Mouse (Mus musculus): Measurements from ENCODE around the gene Olfr704. TPM values are rescaled to one million over a fixed set of nuclear protein-coding genes. Genes with fewer than 3 reads are reported as not detected.
"Not testable (repeated sequence)": the region's sequence is repeated elsewhere in the genome, so short reads cannot be mapped to it uniquely, and the experiment has no call there.

Olfr704 gene
- not detected in 2 replicates for polyA plus RNA-seq (2016; fragmentation: Nextera tagmentation; extraction: Ambion mirVana)

DNA sequence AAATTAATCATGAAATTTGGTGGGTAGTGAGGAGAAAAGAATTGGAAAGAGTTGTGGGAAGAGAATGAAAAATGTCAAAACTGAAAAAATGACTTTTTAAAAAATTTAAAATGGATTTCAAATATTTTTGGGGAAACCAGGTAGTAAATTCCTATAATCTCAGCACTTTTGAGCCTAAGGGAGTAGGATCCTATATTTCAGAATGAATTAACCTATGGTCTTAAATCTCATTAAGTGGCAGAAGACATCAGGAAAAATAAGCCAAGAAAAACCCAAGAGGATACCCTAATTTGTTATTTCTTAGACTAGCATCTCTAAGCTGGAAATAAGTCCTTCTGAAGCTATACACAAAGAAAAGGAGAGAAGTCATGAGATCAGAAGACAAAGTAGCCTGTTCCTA, at the start of gene Olfr704:
Gene Olfr704, plus strand, starts transcription at position 301 of the 400 bp plus-strand sequence.
- no peak for ATAC-seq (ENCODE audit: low FRiP score)
- Histone ChIP-seq H3K27ac (no peak within 1 kb of the TSS), H3K4me3 (replicated peaks) (no peak within 1 kb of the TSS), H3K27me3 (no peaks in the 10 kb centered on the region), H3K4me2 (no peak within 1 kb of the TSS), H3K9ac (no peak within 1 kb of the TSS), H3K36me3 (replicated peaks) (no peaks in the 10 kb centered on the region), H3K9me3 (no peaks in the 10 kb centered on the region), H3K4me1 (no peaks in the 10 kb centered on the region)

DNA sequence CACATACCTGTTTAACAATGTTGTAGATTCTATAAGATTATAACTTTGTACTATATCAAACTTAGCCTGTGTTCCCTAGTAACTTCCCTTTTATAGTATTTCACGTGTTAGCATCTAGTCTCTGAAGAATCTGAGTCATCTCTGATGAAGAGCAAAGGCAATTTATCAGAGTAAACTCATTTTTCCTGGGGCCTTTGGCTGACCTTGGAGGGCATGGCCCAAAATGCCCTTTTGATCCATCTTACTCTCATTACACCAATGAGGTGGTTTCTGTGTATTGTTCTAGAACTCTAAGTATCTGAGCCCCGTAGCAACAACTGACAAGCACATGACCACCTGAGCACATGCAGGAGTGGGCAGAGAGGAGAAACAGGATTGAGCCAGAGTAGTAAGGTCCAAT, 49.2 kb upstream of the Olfr704 start, which contains the start of gene Olfr701:
Gene Olfr701, plus strand, starts transcription at position 301 of the 400 bp plus-strand sequence.
- H3K27me3 ChIP-seq, result no peaks in the 10 kb centered on the region
- WGBS, result 83% methylated on average over 2 of the region's 2 CpGs
- H3K4me2 ChIP-seq, result no peak within 1 kb of the TSS
- no peaks in the 10 kb centered on the region for H3K9me3 ChIP-seq
- H3K27ac ChIP-seq, result no peak within 1 kb of the TSS
- no peak within 1 kb of the TSS for H3K4me3 ChIP-seq (replicated peaks)
- no peaks in the 10 kb centered on the region for H3K4me1 ChIP-seq
- no peaks in the 10 kb centered on the region for H3K36me3 ChIP-seq (replicated peaks)
- no peak within 1 kb of the TSS for H3K9ac ChIP-seq
- ATAC-seq (ENCODE audit: low FRiP score), result no peak

DNA sequence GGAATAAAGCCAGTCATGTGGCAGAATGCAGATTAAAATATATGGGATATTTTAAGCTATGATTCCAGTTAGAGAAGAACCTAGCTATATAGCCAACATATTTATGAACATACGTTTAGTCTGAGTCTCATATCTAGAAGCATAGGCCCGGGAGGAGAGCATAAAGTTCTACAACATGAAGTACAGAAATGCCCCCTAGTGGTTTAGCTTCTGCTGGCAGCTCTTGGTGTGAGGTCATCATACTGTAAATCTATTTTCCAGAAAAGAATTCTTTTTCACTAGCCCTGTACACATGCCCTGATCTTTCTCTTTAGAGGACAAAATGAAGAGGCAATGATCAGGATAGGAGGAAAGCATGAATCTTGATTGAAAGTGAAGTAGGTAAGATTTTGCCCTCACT, 47.2 kb upstream of the Olfr704 start:
- H3K27ac ChIP-seq, result no peak overlapping the region
- no peak overlapping the region for H3K4me3 ChIP-seq (replicated peaks)
- no peaks in the 10 kb centered on the region for H3K4me1 ChIP-seq
- no peaks in the 10 kb centered on the region for H3K36me3 ChIP-seq (replicated peaks)
- 69% methylated on average over 2 of the region's 2 CpGs for WGBS
- H3K27me3 ChIP-seq, result no peaks in the 10 kb centered on the region
- no peak for ATAC-seq (ENCODE audit: low FRiP score)
- H3K9ac ChIP-seq, result no peak overlapping the region
- no peak overlapping the region for H3K4me2 ChIP-seq
- H3K9me3 ChIP-seq, result no peaks in the 10 kb centered on the region

DNA sequence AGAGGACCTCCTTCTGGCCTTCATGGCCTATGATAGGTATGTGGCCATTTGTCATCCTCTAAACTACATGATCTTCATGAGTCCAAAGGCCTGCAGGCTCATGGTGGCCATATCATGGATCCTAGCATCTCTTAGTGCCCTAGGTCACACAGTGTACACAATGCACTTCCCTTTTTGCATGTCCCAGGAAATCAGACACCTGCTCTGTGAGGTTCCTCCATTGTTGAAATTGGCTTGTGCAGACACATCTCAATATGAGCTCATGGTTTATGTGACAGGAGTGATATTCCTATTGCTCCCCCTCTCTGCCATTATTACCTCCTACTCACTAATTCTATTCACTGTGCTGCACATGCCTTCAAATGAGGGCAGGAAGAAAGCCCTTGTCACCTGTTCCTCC, 44.6 kb upstream of the Olfr704 start:
- Histone ChIP-seq H3K27ac (no peak overlapping the region), H3K4me1 (no peaks in the 10 kb centered on the region), H3K4me3 (replicated peaks) (no peak overlapping the region), H3K4me2 (no peak overlapping the region), H3K36me3 (replicated peaks) (no peaks in the 10 kb centered on the region), H3K27me3 (no peaks in the 10 kb centered on the region), H3K9me3 (no peaks in the 10 kb centered on the region), H3K9ac (no peak overlapping the region)
- no peak for ATAC-seq (ENCODE audit: low FRiP score)

DNA sequence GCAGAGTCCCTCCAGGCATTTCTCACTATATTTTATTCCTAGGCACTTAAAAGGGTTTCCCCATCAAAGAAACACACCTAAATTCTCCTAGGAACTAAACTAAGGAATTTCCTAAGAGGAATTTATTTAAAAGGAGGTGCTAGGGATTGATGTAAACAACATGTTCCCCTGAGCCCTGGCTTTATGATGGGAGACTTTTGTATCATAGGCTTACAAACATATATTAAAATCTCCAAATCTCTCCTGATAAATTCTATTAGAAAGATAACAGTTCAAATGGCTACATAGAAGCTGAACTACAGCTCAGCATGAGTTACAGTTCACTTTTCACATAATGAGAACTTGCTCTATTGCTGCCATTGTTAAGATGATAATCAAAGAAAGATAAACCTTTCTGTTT, 29.2 kb upstream of the Olfr704 start, which contains the start of gene Olfr702:
Gene Olfr702, minus strand, starts transcription at position 101 of the 400 bp plus-strand sequence.
- Histone ChIP-seq H3K36me3 (replicated peaks) (no peaks in the 10 kb centered on the region), H3K4me3 (replicated peaks) (no peak within 1 kb of the TSS), H3K9me3 (no peaks in the 10 kb centered on the region), H3K9ac (no peak within 1 kb of the TSS), H3K27me3 (no peaks in the 10 kb centered on the region), H3K27ac (no peak within 1 kb of the TSS), H3K4me1 (no peaks in the 10 kb centered on the region), H3K4me2 (no peak within 1 kb of the TSS)
- no peak for ATAC-seq (ENCODE audit: low FRiP score)

DNA sequence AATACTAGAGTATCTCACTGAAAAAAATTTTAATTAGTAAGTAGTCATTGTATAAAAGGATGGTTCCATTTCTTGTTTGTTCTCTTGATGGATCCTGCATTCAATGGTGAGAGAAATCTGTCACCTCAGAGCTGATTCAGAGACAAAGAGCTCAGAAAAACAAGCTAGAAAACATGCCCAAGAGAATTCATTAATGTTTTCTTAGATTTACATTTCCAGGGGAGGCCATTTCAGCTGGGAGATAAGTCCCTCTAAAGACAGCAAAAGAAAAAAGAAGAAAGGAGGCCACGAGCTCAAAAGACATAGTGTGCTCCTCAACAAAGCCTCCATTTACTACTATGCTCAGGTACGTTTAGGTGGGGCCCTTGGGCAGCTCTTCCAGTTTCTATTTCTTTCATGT, 19.9 kb upstream of the Olfr704 start, which contains the start of gene Olfr703:
Gene Olfr703, plus strand, starts transcription at position 301 of the 400 bp plus-strand sequence.
- Histone ChIP-seq H3K27ac (no peak within 1 kb of the TSS), H3K27me3 (no peaks in the 10 kb centered on the region), H3K4me2 (no peak within 1 kb of the TSS), H3K9ac (no peak within 1 kb of the TSS), H3K9me3 (no peaks in the 10 kb centered on the region), H3K36me3 (replicated peaks) (no peaks in the 10 kb centered on the region), H3K4me1 (no peaks in the 10 kb centered on the region), H3K4me3 (replicated peaks) (no peak within 1 kb of the TSS)
- no peak for ATAC-seq (ENCODE audit: low FRiP score)
- WGBS, result 68% methylated on average over 2 of the region's 2 CpGs

DNA sequence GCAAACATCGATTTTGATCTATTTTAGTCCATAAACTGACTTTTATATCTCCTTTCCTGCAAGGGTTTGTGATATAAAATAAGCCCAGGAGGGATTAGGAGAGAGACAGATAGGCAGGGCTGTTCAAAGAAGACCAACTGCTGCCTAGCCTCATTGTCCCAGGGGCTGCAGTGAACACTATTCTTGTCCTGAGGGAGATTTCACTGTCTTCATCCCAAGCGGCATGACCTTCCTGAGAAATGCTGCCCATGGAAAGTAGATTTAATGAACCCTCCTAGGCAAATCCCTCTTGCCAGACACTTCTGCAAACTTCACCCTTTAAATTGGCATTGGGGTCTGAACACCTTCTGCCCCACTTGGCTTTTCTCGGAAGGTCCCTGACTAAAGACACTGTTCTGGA, 13.8 kb downstream of the Olfr704 start, which contains the start of gene Olfr705:
Gene Olfr705, minus strand, starts transcription at position 101 of the 400 bp plus-strand sequence.
- Histone ChIP-seq H3K27me3 (no peaks in the 10 kb centered on the region), H3K9me3 (no peaks in the 10 kb centered on the region), H3K36me3 (replicated peaks) (no peaks in the 10 kb centered on the region), H3K9ac (no peak within 1 kb of the TSS), H3K4me1 (no peaks in the 10 kb centered on the region), H3K27ac (no peak within 1 kb of the TSS), H3K4me3 (replicated peaks) (no peak within 1 kb of the TSS), H3K4me2 (no peak within 1 kb of the TSS)
- 76% methylated on average over 3 of the region's 3 CpGs for WGBS
- ATAC-seq (ENCODE audit: low FRiP score), result no peak

DNA sequence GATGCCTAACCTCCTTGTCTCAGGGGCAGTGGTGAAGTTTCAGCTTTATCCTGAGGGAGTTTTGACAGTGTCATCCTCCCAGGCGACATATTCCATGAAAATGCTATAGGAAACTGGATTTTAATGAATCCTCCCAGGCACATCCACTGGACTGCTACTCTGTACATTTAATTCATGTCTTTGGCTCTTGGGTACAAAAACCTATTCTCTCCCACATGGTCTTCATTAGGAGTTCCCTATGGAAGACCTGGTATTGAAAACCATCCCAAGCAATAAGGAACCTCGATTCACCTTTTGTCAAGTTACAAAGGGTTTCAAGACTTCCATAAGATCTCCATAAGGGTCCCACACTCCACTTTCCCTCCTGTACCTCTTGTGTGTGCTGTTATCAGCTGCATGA, 25.1 kb downstream of the Olfr704 start, which contains the start of gene Olfr706:
Gene Olfr706, minus strand, starts transcription at position 101 of the 400 bp plus-strand sequence.
- Histone ChIP-seq H3K9me3 (no peaks in the 10 kb centered on the region), H3K27me3 (no peaks in the 10 kb centered on the region), H3K27ac (no peak within 1 kb of the TSS), H3K4me1 (no peaks in the 10 kb centered on the region), H3K36me3 (replicated peaks) (no peaks in the 10 kb centered on the region), H3K9ac (no peak within 1 kb of the TSS), H3K4me2 (no peak within 1 kb of the TSS), H3K4me3 (replicated peaks) (no peak within 1 kb of the TSS)
- whole genome bisulfite sequencing, result 86% methylated on average over 2 of the region's 2 CpGs
- no peak for ATAC-seq (ENCODE audit: low FRiP score)

DNA sequence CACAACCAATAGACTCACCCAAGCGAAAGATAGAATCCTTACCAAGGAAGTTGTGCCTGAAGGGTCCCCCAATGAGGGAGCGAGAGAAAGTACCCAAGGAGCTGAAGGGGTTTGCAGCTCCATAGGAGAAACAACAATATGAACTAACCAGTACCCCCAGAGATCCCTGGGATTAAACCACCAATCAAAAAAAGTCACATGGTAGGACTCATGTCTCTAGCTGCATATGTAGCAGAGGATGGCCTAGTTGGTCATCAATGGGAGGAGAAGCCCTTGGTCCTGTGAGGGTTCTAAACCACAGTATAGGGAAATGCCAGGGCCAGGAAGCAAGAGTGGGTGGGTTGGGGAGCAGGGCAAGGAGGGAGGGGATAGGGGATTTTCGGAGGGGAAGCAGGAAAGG, 38.2 kb downstream of the Olfr704 start, which contains the start of gene Olfr707:
Gene Olfr707, minus strand, starts transcription at position 101 of the 400 bp plus-strand sequence.
- WGBS, result 88% methylated on average over 3 of the region's 3 CpGs
- H3K9ac ChIP-seq; ATAC-seq (ENCODE audit: low FRiP score); H3K27ac ChIP-seq; H3K4me2 ChIP-seq; H3K4me1 ChIP-seq; H3K4me3 ChIP-seq (replicated peaks); H3K27me3 ChIP-seq; H3K9me3 ChIP-seq; H3K36me3 ChIP-seq (replicated peaks): not testable (repeated sequence)

DNA sequence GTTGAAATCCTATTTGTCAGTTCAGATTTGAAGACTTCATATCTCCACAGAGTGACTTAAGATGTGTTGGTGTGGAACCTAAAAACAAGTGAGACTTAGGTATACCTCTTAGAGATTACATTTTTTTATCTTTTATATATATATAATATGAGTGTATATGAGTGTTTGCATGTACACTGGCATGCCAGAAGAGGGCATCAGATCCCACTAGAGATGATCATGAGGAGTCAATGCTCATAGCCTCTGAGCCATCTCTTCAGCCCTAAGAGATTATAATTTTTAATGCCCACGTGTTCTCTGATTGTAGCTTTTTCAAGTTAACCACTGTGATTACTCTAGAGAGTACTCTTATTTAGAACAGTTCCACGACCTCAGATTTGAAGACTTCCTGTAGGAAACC, 44.7 kb downstream of the Olfr704 start, which contains the start of gene Olfr1532-ps1:
Gene Olfr1532-ps1, plus strand, starts transcription at position 326 of the 400 bp plus-strand sequence.
- Histone ChIP-seq H3K27ac (no peak within 1 kb of the TSS), H3K9ac (no peak within 1 kb of the TSS), H3K27me3 (no peaks in the 10 kb centered on the region), H3K36me3 (replicated peaks) (no peaks in the 10 kb centered on the region), H3K4me1 (no peaks in the 10 kb centered on the region), H3K4me2 (no peak within 1 kb of the TSS), H3K4me3 (replicated peaks) (no peak within 1 kb of the TSS), H3K9me3 (no peaks in the 10 kb centered on the region)
- 69% methylated on average over 2 of the region's 2 CpGs for WGBS
- no peak for ATAC-seq (ENCODE audit: low FRiP score)

Other genes with a start within 250 kb of the Olfr704 start
- gene Olfr693, start 182.6 kb upstream of the Olfr704 start, polyA plus RNA-seq (2016; fragmentation: Nextera tagmentation; extraction: Ambion mirVana), result not detected in 2 replicates
- not detected in 2 replicates for gene Olfr694, start 171.4 kb upstream of the Olfr704 start, polyA plus RNA-seq (2016; fragmentation: Nextera tagmentation; extraction: Ambion mirVana)
- not detected in 2 replicates for gene Olfr695, start 146.8 kb upstream of the Olfr704 start, polyA plus RNA-seq (2016; fragmentation: Nextera tagmentation; extraction: Ambion mirVana)
- not detected in 2 replicates for gene Olfr697, start 120.7 kb upstream of the Olfr704 start, polyA plus RNA-seq (2016; fragmentation: Nextera tagmentation; extraction: Ambion mirVana)
- not detected in 2 replicates for gene Olfr698, start 107.8 kb upstream of the Olfr704 start, polyA plus RNA-seq (2016; fragmentation: Nextera tagmentation; extraction: Ambion mirVana)
- not detected in 2 replicates for gene Olfr699, start 70.0 kb upstream of the Olfr704 start, polyA plus RNA-seq (2016; fragmentation: Nextera tagmentation; extraction: Ambion mirVana)
- gene Olfr700, start 54.4 kb upstream of the Olfr704 start, polyA plus RNA-seq (2016; fragmentation: Nextera tagmentation; extraction: Ambion mirVana), result not detected in 2 replicates
- not detected in 2 replicates for gene Olfr701, start 49.1 kb upstream of the Olfr704 start, polyA plus RNA-seq (2016; fragmentation: Nextera tagmentation; extraction: Ambion mirVana)
- gene Olfr702, start 29.3 kb upstream of the Olfr704 start, polyA plus RNA-seq (2016; fragmentation: Nextera tagmentation; extraction: Ambion mirVana), result not detected in 2 replicates
- not detected in 2 replicates for gene Olfr703, start 19.8 kb upstream of the Olfr704 start, polyA plus RNA-seq (2016; fragmentation: Nextera tagmentation; extraction: Ambion mirVana)
- gene Olfr705, start 13.7 kb downstream of the Olfr704 start, polyA plus RNA-seq (2016; fragmentation: Nextera tagmentation; extraction: Ambion mirVana), result not detected in 2 replicates
- not detected in 2 replicates for gene Olfr706, start 25.0 kb downstream of the Olfr704 start, polyA plus RNA-seq (2016; fragmentation: Nextera tagmentation; extraction: Ambion mirVana)
- not detected in 2 replicates for gene Olfr707, start 38.1 kb downstream of the Olfr704 start, polyA plus RNA-seq (2016; fragmentation: Nextera tagmentation; extraction: Ambion mirVana)
- gene Olfr1532-ps1, start 44.8 kb downstream of the Olfr704 start, polyA plus RNA-seq (2016; fragmentation: Nextera tagmentation; extraction: Ambion mirVana), result not detected in 2 replicates
- not detected in 2 replicates for gene Olfr709-ps1, start 69.0 kb downstream of the Olfr704 start, polyA plus RNA-seq (2016; fragmentation: Nextera tagmentation; extraction: Ambion mirVana)
- not detected in 2 replicates for gene Olfr710, start 85.1 kb downstream of the Olfr704 start, polyA plus RNA-seq (2016; fragmentation: Nextera tagmentation; extraction: Ambion mirVana)
- not detected in 2 replicates for gene Olfr6, start 100.8 kb downstream of the Olfr704 start, polyA plus RNA-seq (2016; fragmentation: Nextera tagmentation; extraction: Ambion mirVana)
- not detected in 2 replicates for gene Olfr711, start 112.3 kb downstream of the Olfr704 start, polyA plus RNA-seq (2016; fragmentation: Nextera tagmentation; extraction: Ambion mirVana)
- gene Olfr2, start 142.9 kb downstream of the Olfr704 start, polyA plus RNA-seq (2016; fragmentation: Nextera tagmentation; extraction: Ambion mirVana), result not detected in 2 replicates
- not detected in 2 replicates for gene Olfr713, start 168.0 kb downstream of the Olfr704 start, polyA plus RNA-seq (2016; fragmentation: Nextera tagmentation; extraction: Ambion mirVana)
- gene Olfr714, start 207.8 kb downstream of the Olfr704 start, polyA plus RNA-seq (2016; fragmentation: Nextera tagmentation; extraction: Ambion mirVana), result not detected in 2 replicates
- gene Olfr17, start 230.0 kb downstream of the Olfr704 start, polyA plus RNA-seq (2016; fragmentation: Nextera tagmentation; extraction: Ambion mirVana), result not detected in 2 replicates
- gene Olfr715b, start 247.2 kb downstream of the Olfr704 start, polyA plus RNA-seq (2016; fragmentation: Nextera tagmentation; extraction: Ambion mirVana), result not detected in 2 replicates

Data from forebrain, embryonic 12.5 days (tissue).